Mouse (Mus musculus): ENCODE measurements at regions not wholly inside any gene's neighbourhood (a gene's known extent, or its start where the extent isn't known, plus 50 kb on each side); places are given as distances from the start of the nearest gene placed in this dataset.

DNA sequence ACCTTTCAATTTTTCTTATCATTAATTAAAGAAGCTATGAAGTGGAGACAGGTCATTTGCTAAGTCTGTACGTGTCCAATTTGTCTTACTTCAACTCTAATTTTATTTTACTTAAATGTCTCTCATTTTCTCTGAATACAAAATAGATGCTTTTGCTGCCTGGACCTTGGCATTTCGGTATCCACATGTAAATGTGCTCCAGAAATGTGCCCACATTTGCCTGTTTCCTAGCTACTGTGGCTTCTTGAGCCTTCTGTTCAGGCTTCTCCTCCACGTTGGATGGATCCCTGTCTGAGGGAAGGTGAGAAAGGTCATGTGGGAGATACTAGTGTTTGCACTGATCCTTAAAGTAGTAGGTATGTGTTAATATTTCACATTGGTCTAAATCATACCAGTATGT lies 524.9 kb downstream of the Ptprc start:
- intact Hi-C loops (cut with DNase I): no loop called here
- no peak for DNase-seq

DNA sequence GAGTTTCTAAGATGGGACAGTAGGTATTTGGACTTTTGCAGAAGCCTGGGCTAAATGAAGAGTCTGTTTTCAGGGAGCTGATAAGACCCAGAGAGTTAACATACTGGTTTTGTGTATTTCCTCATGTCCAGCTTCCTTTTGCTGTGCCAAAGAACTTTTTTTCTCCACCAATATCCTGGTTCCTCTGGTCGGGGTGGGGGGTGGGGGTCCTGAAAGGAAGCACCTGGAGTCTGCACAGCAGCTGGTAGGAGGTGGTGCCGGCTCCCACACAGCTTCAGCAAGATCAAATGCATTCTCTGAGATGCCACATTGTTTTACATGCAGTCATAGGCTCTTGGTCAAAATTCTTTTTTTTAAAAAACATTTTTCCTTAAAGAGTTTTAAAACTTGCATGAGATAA lies 525.4 kb downstream of the Ptprc start:
- intact Hi-C loops (cut with DNase I): no loop called here
- DNase-seq: no peak

DNA sequence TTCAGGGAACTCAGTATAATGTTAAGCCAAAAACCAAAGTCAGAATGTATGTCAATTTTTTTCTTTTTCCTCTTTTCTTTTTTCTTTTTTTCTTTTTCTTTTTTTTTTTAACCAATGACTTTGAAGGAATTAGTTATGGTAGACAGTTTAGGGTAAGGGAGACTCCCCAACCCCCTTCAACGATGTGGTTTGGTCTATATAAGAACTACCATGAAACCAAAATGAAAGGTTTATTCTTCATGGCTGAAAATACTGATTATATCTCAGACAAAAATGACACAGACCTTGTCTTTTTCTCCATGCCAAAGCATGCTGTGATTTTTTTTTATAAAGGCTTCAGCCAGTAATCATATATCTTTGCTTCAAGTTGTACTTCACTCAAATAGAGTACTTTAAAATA lies 526.7 kb downstream of the Ptprc start:
- intact Hi-C loops (cut with DNase I): no loop called here
- no peak for DNase-seq

DNA sequence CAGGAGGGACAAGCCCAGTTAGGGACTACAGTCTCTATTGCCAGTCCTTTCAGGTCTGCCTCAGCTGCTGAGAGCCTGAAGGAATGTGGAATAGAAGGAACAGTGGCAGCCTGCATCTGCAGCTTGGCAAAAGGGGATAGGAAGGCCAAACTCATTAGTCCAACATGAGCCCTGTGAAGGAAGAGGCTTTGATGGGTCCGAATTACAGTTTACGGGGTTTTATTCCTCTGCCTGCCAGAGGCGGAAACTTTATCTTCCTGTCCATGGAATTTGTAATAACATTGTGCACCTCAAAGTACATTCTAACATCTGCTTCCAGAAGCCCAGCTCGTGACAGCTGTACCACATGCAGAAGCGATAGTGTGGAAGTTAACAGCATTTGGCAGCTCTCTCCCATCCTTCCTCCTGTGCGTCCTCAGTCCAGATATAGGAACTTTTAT lies 530.9 kb downstream of the Ptprc start:
- intact Hi-C loops (cut with DNase I): no loop called here

DNA sequence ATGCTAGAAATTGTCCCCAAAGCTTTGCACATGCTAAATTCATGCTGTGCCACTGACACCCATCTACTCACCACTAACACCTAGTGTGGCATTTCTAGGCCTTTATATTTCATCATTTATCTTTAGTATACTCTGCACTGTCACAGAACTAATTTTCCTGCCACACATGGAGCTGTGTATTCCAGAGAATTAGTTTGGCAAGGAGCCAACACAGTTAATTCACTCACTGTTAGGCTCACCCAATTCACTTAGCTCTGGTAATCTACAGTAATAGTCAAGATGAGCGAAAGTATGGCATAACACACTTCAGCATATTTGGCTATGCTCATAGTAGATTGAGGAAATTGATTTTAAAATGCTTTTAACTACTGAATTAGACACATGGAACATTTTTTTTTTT lies 532.0 kb downstream of the Ptprc start:
- DNase-seq: no peak
- intact Hi-C loops (cut with DNase I): no loop called here

More for the DNA sequence above, 530.9 kb downstream of the Ptprc start:
- DNase-seq: no peak

DNA sequence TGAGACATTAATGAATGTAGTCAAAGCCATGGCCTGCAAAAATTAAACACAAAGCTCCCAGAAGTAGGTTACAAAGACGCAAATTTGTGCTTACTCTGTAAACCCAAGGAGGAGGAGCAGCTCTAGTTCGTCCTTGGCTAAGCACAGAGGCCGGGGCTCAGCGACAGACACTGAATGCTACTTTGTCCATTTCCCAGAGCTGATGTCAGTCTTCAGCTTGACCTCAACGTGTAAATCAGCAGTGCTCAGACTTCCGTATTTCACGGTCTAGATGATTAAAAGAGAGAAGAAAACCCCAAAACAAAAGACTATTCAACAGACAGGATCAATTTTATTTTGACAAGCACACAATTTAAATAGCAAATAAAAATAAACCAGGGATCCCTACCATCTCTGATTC lies 534.7 kb downstream of the Ptprc start:
- DNase-seq: no peak
- intact Hi-C loops (cut with DNase I): no loop called here

DNA sequence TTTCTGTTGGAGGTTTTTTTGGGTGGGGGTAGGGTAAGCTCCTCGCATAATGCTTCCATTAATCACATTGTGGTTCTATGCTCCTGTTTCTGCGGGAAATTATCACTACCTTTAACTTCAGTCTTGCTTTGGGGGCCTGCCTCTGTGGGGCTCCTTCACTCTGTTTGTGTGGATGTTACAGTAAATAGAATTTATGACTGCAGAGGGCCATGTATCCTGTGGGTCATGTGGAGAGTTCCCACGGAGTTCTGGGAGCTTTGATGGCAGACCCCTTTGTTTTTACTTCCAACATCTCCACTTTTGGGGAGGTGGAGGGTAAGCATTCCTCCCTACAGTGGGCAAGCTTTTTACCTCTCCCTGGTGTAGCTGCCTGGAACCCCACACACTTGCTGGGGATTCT lies 538.6 kb downstream of the Ptprc start:
- no peak for DNase-seq
- intact Hi-C loops (cut with DNase I): no loop called here

DNA sequence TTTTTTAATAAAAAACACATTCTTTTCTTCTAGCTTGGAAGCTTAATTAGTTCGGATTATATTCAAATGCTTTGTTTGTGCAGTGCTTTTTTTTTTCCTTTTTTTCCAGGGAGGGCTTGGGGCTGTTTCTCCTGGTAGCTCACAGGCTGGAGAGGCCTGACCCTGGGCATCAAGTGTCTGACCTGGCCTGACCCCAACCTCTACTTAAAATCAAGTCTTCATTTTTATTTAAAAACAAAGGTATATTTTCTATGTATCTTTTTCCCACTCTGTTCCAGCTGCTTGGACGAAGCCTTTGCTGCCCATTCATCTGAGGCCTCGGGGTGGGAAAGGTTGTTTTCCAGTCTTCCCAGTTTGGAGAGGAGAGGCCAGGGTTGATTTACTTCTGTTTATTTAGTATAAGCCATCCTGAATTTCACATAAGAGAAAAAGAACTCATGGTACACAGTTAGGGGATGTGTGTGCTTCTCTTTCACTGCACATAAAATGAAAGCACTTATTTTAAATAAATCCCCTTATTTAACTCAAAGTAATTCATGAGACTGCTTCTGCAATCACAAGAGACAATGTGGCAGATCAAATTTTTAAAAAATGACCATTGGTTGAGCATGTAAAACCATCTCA lies 539.1 kb downstream of the Ptprc start:
- no peak for DNase-seq
- intact Hi-C loops (cut with DNase I): no loop called here

DNA sequence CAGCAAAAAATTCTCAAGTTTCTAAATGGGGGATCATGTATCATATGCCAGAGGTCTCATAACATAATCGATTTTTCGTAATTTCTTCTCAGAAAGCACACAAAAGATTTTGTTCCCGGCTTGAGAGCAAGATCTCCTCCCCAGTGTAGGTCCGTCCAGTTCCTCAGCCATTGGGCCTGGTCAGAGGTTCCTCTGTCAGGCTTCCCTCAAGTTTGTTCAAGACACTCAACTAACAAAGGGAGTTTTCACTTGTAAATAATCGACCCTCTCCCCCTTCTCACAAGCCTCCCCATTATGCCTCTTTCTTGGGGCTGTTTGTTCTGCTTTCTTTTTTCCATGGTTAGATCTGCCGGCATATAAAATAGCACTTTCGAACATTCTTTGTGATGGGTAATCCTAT lies 539.7 kb downstream of the Ptprc start:
- no peak for DNase-seq
- intact Hi-C loops (cut with DNase I): no loop called here

DNA sequence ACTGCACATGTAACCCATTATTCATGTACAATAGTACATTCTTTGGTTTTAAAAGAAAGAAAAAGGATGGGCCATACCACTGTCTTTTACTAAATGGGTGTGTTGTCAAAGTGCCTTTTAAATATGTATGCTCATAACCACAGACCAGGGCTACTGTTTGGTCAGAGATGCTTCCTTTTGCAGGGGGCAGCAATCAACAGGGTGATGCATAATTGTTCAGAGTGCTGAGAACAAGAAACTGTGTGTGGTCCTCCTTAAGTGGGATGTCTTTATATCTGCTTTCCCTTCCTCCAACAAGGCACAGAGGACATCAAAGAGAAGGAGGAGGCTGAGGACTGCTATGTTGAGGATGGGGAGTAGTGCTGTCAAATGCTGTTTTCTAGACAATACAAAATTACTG lies 544.0 kb downstream of the Ptprc start:
- DNase-seq: no peak
- intact Hi-C loops (cut with DNase I): no loop called here

DNA sequence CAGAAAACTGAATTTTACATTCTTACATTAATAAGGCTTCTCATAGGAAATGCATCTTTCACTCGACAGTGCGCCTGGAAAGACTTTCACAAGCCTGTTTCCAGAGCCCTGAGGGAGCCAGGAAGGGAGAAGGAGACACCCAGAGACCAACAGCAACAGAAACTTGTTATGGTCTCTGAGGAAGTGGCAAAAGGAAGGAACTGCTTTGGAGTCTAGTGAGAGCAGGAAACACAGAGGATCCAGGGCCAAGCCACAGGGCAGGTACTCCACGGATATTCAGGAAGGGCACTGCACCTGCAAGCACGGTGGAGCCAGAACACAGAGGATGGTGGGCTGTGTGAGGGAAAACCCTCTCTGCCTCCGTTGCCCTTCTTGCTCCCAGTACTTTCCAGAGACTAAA lies 554.8 kb downstream of the Ptprc start:
- intact Hi-C loops (cut with DNase I): no loop called here
- no peak for DNase-seq

DNA sequence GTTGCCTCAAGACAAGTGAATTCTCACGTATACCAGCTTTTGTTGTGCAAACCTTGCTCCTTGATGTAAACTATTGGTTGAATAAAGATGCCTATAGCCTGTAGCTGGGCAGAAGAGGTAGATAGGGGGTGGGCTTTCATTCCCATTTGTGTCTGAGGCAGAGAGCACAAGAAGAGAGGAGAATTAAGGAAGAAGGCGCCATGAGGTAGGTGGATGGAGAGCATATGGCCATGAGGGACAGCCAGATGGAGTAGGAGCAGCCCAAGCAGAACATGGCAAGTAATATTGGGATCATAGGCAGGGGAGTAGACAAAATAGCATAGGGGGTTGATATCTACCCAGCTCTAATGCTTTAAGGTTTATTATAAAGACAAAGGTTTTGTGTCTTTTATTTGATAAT lies 557.3 kb downstream of the Ptprc start:
- intact Hi-C loops (cut with DNase I): no loop called here
- peak; percentile 14 for DNase-seq

DNA sequence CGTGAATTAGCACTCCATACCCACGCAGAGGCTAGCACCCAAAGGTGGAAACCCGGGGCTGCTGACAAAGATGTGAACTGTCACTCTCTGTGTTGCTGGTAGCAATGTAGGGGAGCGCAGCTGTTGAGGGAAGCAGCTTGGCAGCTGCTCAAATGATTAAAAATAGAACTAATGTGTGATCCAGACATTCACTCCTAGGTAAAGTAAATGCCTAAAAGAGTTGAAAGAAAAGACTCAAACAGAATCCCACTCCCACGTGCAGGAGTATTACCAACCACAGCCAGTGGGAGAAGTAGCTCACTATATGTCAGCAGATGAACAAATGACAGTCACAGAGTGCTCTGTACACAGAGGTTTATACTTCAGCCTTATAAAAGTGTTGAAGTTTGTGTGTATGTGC lies 558.0 kb downstream of the Ptprc start:
- intact Hi-C loops (cut with DNase I): no loop called here
- DNase-seq: peak; percentile 9

DNA sequence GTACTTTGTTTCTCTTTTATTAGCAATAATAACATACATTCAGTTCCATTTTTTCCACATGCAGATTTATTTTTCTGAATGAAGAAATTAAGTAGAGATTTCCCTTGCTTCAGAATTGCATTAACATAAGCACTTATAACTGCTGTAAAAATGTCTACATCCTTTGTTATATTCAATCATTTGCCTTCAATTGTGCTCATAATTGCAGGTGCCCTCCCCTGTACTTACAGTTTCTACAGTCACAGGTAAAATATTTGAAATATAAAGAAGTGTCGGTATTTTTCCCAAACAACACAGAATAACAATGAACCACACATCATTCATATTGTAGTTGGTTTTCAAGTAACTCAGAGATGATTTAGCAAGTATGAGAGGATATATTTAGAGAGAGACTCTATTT lies 568.8 kb downstream of the Ptprc start:
- intact Hi-C loops (cut with DNase I): no loop called here
- DNase-seq: no peak

DNA sequence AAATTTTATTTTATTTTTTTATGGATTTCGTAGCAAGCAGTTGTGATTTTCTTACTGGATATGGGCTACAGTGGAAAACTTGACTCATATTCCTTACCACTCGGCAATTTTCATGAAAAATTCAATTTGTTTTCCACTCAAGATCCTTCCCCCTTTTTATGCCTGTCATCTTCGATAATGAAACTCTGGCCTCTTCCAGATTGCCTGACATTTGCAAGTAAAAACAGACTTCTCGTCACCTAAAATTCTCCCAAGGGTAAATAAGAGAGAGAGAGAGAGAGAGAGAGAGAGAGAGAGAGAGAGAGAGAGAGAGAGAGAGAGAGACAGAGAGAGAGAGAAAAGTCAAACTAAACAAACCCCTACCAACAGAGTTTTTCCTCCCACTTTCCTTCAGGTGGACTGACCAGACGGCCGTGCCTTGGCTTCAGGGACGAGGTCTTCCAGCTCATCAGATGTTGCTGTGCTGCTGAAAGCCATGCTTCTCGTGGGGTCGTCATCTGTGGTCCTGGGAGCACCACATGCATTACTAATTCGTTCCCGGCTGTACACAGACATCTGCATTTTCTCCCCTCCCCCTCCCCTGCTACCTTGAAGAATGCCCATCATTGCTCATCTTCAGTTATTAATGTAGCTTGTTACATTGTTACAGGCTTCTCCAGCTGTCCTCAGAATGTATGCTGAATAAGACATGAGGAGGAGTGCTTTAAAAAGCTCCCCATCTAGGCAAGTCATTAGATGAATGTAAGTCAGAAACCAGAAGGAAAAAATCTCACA lies 569.4 kb downstream of the Ptprc start:
- peak; percentile 48 for DNase-seq

DNA sequence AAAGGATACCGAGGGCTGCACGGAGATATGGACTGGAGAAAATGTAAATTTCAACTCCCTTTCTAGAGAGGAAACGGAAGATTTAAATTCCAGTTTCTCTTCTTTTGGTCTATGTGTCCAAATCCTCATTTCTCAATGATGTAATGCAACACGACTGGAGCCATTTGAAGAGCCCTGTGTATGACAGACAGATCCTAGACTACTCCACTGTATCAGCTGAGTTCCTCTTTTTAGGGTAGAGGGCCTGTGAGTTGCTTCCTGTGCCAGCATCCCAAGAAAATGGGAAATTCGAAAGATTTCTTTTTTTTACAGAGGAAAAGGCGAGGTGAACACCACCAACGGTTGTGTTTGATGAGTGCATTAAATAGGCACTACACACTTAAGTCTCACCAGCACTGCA lies 581.8 kb downstream of the Ptprc start:
- no peak for DNase-seq
- intact Hi-C loops (cut with DNase I): no loop called here

More for the DNA sequence above, 569.4 kb downstream of the Ptprc start:
- intact Hi-C loops (cut with DNase I): no loop called here

DNA sequence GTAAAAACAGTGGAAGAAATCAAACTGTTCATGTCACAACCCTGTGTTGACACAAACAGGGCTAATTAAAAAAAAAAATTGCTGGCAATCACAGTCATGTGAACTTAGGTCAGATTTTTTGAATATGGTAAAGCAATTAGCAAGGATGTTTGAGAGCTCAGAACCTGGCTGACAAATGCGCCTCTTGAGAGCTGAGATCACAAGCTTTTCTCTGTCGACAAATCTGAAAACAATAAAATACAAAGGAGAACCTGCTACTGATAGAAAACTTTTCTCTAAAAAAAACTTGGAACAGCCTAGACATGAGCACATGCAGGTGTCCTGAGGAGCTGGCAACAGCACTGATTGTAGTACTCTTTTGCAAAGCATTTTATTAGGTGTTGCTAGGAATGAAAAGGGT lies 583.6 kb downstream of the Ptprc start:
- no peak for DNase-seq
- intact Hi-C loops (cut with DNase I): no loop called here

DNA sequence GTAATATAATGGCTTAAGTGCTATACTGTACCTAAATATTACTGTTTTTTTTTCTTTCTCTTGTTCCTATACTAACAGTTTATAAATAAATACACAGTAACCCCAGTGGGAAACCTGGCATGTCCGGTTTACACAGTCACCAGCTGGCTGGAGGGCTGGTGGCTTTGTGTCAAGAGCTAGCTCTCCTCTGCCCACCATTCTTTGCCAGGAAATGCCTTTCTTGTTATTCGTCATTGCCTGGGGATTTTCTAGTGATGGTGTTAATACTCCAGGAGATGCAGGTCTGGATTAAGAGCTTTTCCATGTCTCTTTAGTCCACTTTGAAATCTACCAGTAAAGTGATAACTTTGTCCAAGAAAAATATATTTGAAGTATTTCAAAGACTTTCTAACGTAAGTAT lies 584.2 kb downstream of the Ptprc start:
- intact Hi-C loops (cut with DNase I): no loop called here
- peak; percentile 65 for DNase-seq

DNA sequence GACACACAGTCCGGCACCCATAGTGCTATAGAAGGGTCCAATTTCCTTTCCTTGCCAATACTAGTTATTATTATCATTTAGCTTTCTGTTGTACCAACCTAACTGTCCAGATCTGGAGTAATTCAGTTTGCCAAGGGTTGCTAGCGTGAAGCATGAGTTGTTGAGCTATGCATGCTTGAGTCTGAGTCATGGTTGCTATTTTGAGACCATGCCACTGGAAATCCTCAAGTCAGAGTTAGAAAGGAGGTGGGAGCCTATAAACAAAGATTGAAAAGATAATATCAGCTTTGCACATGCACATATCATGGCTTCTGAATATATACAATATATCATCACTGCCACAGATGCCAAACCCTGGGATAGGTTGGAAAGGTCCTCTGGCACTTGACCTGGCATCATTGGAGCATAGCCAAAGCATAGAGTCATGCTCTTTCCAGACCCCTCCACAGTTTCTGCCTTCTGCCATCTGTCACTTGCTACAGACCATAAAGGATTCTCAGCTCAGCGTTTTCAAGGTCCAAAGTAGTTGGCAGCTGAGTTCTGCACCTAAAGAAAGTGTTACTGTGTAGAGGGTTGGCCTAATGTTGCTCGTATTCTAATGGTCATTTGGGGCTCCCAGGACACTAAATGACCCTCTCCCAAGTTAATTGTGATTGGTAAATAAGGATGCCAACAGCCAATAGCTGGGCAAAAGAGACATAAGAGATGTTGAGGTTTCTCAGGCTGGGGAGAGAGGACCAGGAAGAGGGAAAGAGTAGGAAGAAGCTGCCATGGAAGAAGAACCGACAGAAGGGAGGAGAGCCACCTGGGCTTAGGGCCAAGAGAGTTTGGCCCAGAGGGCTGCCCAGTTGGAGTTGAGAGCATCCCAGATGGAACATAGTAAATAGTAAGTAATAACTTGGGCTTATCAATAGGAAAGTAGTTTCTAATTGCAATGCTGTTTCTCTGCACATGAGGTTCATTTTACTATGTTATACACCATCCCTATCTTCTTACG lies 586.9 kb downstream of the Ptprc start:
- intact Hi-C loops (cut with DNase I): no loop called here

DNA sequence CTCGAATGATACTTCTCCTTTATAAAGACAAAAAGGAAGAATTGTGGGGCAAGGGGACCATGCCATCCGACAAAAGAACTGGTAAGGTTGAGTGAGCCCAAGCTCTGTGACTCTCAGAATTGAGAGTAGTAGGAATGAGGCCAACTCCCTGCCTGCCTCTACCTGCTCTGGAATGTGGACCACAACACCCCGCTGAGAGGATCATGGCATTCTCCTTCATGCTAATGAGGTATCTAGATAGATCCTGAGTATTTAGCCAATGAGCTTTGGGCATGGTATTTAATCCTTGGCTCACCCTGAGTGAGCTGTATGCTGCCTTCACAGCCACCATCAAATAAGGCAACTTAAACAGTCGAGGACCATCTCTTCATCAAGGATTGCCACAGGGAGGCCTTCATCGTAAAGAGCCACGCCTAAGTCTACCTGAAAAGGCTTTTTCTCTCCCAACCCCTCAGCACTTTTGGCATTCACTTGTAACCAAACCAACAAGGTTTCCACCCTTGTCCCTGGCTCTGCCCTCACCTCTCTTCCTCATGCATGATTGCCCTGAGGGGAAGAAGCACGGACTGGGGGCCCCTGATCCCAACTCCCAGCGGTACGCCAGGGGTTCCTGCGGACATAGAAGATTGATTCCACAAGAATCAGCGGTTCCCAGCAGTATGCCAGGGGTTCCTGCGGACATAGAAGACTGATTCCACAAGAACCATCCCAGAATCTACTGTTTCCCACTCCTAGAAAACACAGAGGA lies 587.9 kb downstream of the Ptprc start:
- DNase-seq: no peak
- intact Hi-C loops (cut with DNase I): no loop called here

More for the DNA sequence above, 586.9 kb downstream of the Ptprc start:
- DNase-seq: peak; percentile 80

DNA sequence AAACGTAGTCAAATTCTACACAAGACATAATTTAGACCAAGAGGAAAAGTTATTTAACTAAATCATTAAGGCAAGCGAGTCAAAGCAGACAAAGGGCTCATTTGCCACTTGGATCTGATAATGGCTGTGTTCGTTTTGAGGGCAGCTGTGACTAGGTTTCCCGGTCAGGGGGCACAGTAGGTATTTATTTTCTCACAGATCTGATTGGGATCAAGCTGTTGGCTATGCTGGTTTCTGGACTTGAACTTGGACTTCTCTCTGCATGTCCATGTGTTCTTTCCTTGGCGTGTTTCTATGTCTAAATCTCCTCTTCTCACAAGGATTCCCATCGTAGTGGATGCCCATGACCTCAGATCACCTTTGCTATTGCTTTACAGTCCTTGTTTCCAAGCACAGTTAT lies 590.8 kb downstream of the Ptprc start:
- intact Hi-C loops (cut with DNase I): no loop called here
- DNase-seq: peak; percentile 41

Measured in left cerebral cortex, postnatal 4 days (tissue).